Mouse (Mus musculus) embryonic facial prominence, embryonic 11.5 days (tissue): ENCODE data around the gene Sufu. TPM values are rescaled to one million over a fixed set of nuclear protein-coding genes. Genes with fewer than 3 reads are reported as not detected.

Experiments
- ATAC-seq: fragments of 200-750 bp; cut with Nextera tagmentation; replicated peaks from 2 replicates; pipeline ENCODE4 v1.8.0; 2017; ENCODE audit warnings: low read depth; ENCODE audit not compliant: insufficient number of reproducible peaks, low FRiP score, low TSS enrichment
- DNase-seq: peaks from one replicate; pipeline ENCODE4 v3.0.0-alpha.2; 2015; ENCODE audit warnings: low spot score
- H3K27ac ChIP-seq: fragments of 300-500 bp; sonication (generic); replicated peaks from 2 replicates; pipeline ENCODE4 v1.5.1; 2014; ENCODE audit warnings: mild to moderate bottlenecking, low read depth, low read length, control low read depth
- H3K27me3 ChIP-seq: fragments of 300-500 bp; sonication (generic); 2 replicates; pipeline ENCODE4 v1.6.1; 2014; ENCODE audit warnings: mild to moderate bottlenecking, low read length, moderate library complexity, mixed read lengths; ENCODE audit not compliant: control insufficient read depth, insufficient read depth
- H3K36me3 ChIP-seq: fragments of 300-500 bp; sonication (generic); replicated peaks from 2 replicates; pipeline ENCODE4 v1.6.1; 2014; ENCODE audit warnings: low read depth, mild to moderate bottlenecking, low read length, moderate library complexity, mixed read lengths; ENCODE audit not compliant: control insufficient read depth, insufficient read depth
- H3K4me1 ChIP-seq: fragments of 300-500 bp; sonication (generic); 2 replicates; pipeline ENCODE4 v1.6.1; 2014; ENCODE audit warnings: low read length, mixed read lengths; ENCODE audit not compliant: control insufficient read depth, insufficient read depth
- H3K4me2 ChIP-seq: fragments of 300-500 bp; sonication (generic); 2 replicates; pipeline ENCODE4 v1.6.1; 2014; ENCODE audit warnings: low read depth, mild to moderate bottlenecking, control low read depth, low read length, moderate library complexity
- H3K4me3 ChIP-seq: fragments of 300-500 bp; sonication (generic); 2 replicates; pipeline ENCODE4 v1.5.1; 2014; ENCODE audit warnings: low read depth, low read length, control low read depth
- H3K9ac ChIP-seq: fragments of 300-500 bp; sonication (generic); replicated peaks from 2 replicates; pipeline ENCODE4 v1.6.1; 2014; ENCODE audit warnings: mild to moderate bottlenecking, control low read depth, low read length
- H3K9me3 ChIP-seq: fragments of 300-500 bp; sonication (generic); replicated peaks from 2 replicates; pipeline ENCODE4 v1.6.1; 2016; ENCODE audit warnings: mild to moderate bottlenecking, low read length, inconsistent platforms, mixed read lengths; ENCODE audit not compliant: control insufficient read depth
- WGBS: fragments of 180-500 bp; shearing (Covaris S2); extraction: QIAGEN DNeasy Blood & Tissue Kit; methylation state at CpG from one replicate; pipeline ENCODE4 v1.1.7; 2014; 5-methylcytosine and 5-hydroxymethylcytosine counted together
- polyA plus RNA-seq: library from polyadenylated mRNA; unstranded; fragments of >200 nt; fragmentation: Nextera tagmentation; extraction: Ambion mirVana; gene quantifications from 2 replicates; pipeline ENCODE4 v1.2.1, GENCODE M21; 2014

Gene Sufu
- polyA plus RNA-seq, 1 experiment from 2014 or later: 32.7 TPM

GRCm38 (mm10) chr19:46444209-46444608, 47.5 kb downstream of the Sufu start:
- H3K4me1 ChIP-seq: peaks cover 13% of the 10 kb centered on the region
- no peak overlapping the region for H3K4me3 ChIP-seq
- ATAC-seq: no peak
- no peaks in the 10 kb centered on the region for H3K36me3 ChIP-seq
- no peak overlapping the region for H3K27ac ChIP-seq
- 5% methylated on average over 6 of the region's 6 CpGs for WGBS
- H3K9ac ChIP-seq: no peak overlapping the region
- H3K27me3 ChIP-seq: no peaks in the 10 kb centered on the region
- H3K9me3 ChIP-seq: no peaks in the 10 kb centered on the region
- H3K4me2 ChIP-seq: no peak overlapping the region
- peak; percentile 93 for DNase-seq

- DNase-seq (no peak), ATAC-seq (no peak)
- Histone ChIP-seq H3K27me3 (no peaks in the 10 kb centered on the region), H3K4me1 (peaks cover 13% of the 10 kb centered on the region), H3K27ac (no peak overlapping the region), H3K4me3 (no peak overlapping the region), H3K9ac (no peak overlapping the region), H3K36me3 (no peaks in the 10 kb centered on the region), H3K9me3 (no peaks in the 10 kb centered on the region), H3K4me2 (no peak overlapping the region)
- WGBS: 52% methylated on average over 6 of the region's 6 CpGs
These were observed 48.9 kb downstream of the Sufu start for GRCm38 (mm10) chr19:46445641-46446040.

GRCm38 (mm10) chr19:46446436-46447020, 49.8 kb downstream of the Sufu start:
- no peak overlapping the region for H3K9ac ChIP-seq
- H3K4me2 ChIP-seq: no peak overlapping the region
- no peak overlapping the region for H3K27ac ChIP-seq
- H3K27me3 ChIP-seq: no peaks in the 10 kb centered on the region
- DNase-seq (no peak), ATAC-seq (no peak)
- H3K4me1 ChIP-seq: peaks cover 13% of the 10 kb centered on the region
- no peaks in the 10 kb centered on the region for H3K9me3 ChIP-seq
- 84% methylated on average over 5 of the region's 5 CpGs for WGBS
- H3K4me3 ChIP-seq: no peak overlapping the region
- no peaks in the 10 kb centered on the region; the same call in 1 of the 2 replicates for H3K36me3 ChIP-seq

- ATAC-seq (no peak), DNase-seq (no peak)
- H3K4me2 ChIP-seq: no peak overlapping the region
- no peaks in the 10 kb centered on the region; the same call in 1 of the 2 replicates for H3K36me3 ChIP-seq
- 44% methylated on average over 7 of the region's 7 CpGs for WGBS
- H3K9ac ChIP-seq: no peak overlapping the region
- no peak overlapping the region for H3K4me3 ChIP-seq
- H3K9me3 ChIP-seq: no peaks in the 10 kb centered on the region
- peaks cover 13% of the 10 kb centered on the region for H3K4me1 ChIP-seq
- H3K27ac ChIP-seq: no peak overlapping the region
- no peaks in the 10 kb centered on the region for H3K27me3 ChIP-seq
These were observed 50.4 kb downstream of the Sufu start for GRCm38 (mm10) chr19:46447110-46447509.

GRCm38 (mm10) chr19:46447911-46448310, 51.2 kb downstream of the Sufu start:
- ATAC-seq (no peak; the same call in 1 of the 2 replicates), DNase-seq (peak; percentile 60)
- H3K9me3 ChIP-seq: no peaks in the 10 kb centered on the region
- H3K4me3 ChIP-seq: no peak overlapping the region
- H3K36me3 ChIP-seq: no peaks in the 10 kb centered on the region; the same call in 1 of the 2 replicates
- no peak overlapping the region for H3K27ac ChIP-seq
- no peaks in the 10 kb centered on the region for H3K27me3 ChIP-seq
- H3K9ac ChIP-seq: no peak overlapping the region; the same call in 1 of the 2 replicates
- H3K4me2 ChIP-seq: peak overlapping the region; percentile 1; the same call in 1 of the 2 replicates
- H3K4me1 ChIP-seq: peaks cover 13% of the 10 kb centered on the region
- WGBS: 27% methylated on average over 6 of the region's 6 CpGs

- no peak for ATAC-seq
- Histone ChIP-seq H3K9ac (no peak overlapping the region), H3K9me3 (no peaks in the 10 kb centered on the region), H3K27ac (no peak overlapping the region), H3K36me3 (peaks cover 4% of the 10 kb centered on the region; the same call in 1 of the 2 replicates), H3K27me3 (no peaks in the 10 kb centered on the region), H3K4me3 (no peak overlapping the region), H3K4me1 (peaks cover 5% of the 10 kb centered on the region), H3K4me2 (no peak overlapping the region)
- DNase-seq: no peak
- WGBS: 79% methylated on average over 7 of the region's 7 CpGs
These were observed 52.7 kb downstream of the Sufu start for GRCm38 (mm10) chr19:46449261-46450005.

GRCm38 (mm10) chr19:46452052-46452827, 55.5 kb downstream of the Sufu start:
- no peak overlapping the region for H3K4me2 ChIP-seq
- peaks cover 4% of the 10 kb centered on the region; the same call in 1 of the 2 replicates for H3K36me3 ChIP-seq
- peaks cover 5% of the 10 kb centered on the region for H3K4me1 ChIP-seq
- no peak for ATAC-seq
- H3K9me3 ChIP-seq: no peaks in the 10 kb centered on the region
- no peak overlapping the region for H3K27ac ChIP-seq
- no peaks in the 10 kb centered on the region for H3K27me3 ChIP-seq
- 37% methylated on average over 10 of the region's 10 CpGs for WGBS
- H3K9ac ChIP-seq: no peak overlapping the region
- H3K4me3 ChIP-seq: no peak overlapping the region
- peak; percentile 73 for DNase-seq
